Mouse (Mus musculus): ENCODE measurements around the gene Adamts7. TPM values are rescaled to one million over a fixed set of nuclear protein-coding genes. Genes with fewer than 3 reads are reported as not detected.

The Adamts7 gene
- polyA plus RNA-seq, 1 experiment from 2014 or later = 3.2 TPM

DNA sequence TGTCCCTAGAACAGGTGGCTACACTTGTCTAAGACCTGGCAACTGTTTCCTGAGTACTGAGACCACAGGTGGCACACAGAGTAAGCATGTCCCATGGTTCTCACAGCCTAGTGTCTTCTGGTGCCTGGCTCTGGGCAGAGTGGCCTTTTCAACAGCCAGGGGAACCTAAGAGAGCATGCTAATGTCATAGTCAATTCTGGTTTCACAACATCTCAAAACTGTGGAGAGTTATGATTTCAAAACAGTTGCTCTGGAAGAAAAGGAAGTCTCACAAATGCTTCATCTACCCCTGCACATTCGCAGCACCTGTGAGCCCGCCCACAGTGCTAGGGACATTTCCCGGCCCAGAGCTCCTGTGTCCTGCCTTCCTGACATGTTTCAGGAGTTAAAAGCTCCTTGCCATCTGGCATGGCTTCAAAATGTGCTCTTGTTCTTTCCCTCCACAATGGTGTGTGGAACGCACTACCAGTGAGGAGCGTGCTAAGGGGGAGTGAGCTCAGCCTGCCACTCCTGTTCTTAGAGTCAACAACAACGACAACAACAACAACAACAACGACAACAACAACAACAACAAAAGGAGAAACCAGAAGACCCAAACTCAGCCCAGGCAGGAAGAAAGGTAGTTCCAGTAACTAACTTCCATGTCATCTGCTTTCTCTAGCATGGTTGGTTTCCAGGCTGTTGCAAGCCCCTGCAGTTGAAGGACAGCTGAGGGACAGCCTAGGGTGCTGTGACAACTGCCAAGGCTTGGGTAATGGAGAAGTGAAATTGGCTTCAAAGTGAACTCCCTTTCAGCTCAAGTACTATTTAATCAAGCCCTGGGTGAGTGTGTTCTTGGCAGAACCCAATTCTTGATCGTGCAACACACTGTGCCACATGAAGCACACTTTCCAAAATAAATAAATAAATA lies 70.2 kb downstream of the Adamts7 start:
- no peak for DNase-seq (ENCODE audit: low spot score)
- Histone ChIP-seq H3K4me1 (replicated peaks; ENCODE audit: control insufficient read depth, insufficient read depth) (no peaks in the 10 kb centered on the region), H3K9ac (ENCODE audit: low read length) (no peak overlapping the region), H3K36me3 (ENCODE audit: control insufficient read depth, insufficient read depth, low read length) (peaks cover 4% of the 10 kb centered on the region), H3K4me3 (ENCODE audit: low read depth, low read length) (no peak overlapping the region), H3K27me3 (ENCODE audit: control insufficient read depth, insufficient read depth, low read length) (no peaks in the 10 kb centered on the region), H3K27ac (replicated peaks) (no peak overlapping the region), H3K4me2 (replicated peaks; ENCODE audit: low read depth) (no peak overlapping the region), H3K9me3 (ENCODE audit: control insufficient read depth, low read length) (no peaks in the 10 kb centered on the region)
- ATAC-seq (ENCODE audit: low FRiP score, low TSS enrichment) = no peak
- WGBS = 72% methylated on average over 8 of the region's 8 CpGs
- TF ChIP-seq EP300 (optimal IDR thresholded peaks at IDR 0.05) (no peak), CTCF (IDR thresholded peaks at IDR 0.05; ENCODE audit: low read depth) (no peak)

DNA sequence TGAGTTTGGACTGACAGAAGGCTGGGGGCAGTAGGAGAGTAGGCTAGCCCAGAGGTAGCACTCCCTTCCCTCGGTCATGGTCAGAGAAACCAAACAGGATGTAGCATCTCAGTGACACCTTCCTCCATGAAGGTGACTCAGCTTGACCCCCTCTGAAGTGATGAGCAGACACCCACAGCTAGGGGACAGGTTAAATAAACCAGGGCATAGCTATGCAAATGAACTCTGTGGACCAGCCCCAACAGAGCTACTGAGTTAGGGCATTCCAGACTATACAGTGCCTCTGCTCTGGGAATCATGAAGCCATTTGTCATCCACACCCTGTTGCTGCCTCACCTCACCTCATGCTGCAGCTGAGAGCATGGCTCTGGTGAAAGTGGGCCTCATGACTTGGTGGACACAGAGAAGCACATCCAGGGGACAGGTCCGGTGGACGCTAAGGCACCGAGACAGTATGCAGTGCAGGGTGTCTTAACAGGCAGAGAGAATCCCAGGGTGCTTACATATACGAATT lies 71.1 kb downstream of the Adamts7 start:
- Histone ChIP-seq H3K9me3 (ENCODE audit: control insufficient read depth, low read length) (no peaks in the 10 kb centered on the region), H3K36me3 (ENCODE audit: control insufficient read depth, insufficient read depth, low read length) (no peaks in the 10 kb centered on the region; the same call in none of the 2 replicates), H3K27ac (replicated peaks) (no peak overlapping the region), H3K27me3 (ENCODE audit: control insufficient read depth, insufficient read depth, low read length) (no peaks in the 10 kb centered on the region), H3K4me2 (replicated peaks; ENCODE audit: low read depth) (no peak overlapping the region), H3K9ac (ENCODE audit: low read length) (no peak overlapping the region), H3K4me1 (replicated peaks; ENCODE audit: control insufficient read depth, insufficient read depth) (no peaks in the 10 kb centered on the region), H3K4me3 (ENCODE audit: low read depth, low read length) (no peak overlapping the region)
- TF ChIP-seq CTCF (IDR thresholded peaks at IDR 0.05; ENCODE audit: low read depth) (no peak), EP300 (optimal IDR thresholded peaks at IDR 0.05) (no peak)
- DNase-seq (ENCODE audit: low spot score) (no peak), ATAC-seq (ENCODE audit: low FRiP score, low TSS enrichment) (no peak)
- WGBS = 88% methylated on average over 5 of the region's 5 CpGs

DNA sequence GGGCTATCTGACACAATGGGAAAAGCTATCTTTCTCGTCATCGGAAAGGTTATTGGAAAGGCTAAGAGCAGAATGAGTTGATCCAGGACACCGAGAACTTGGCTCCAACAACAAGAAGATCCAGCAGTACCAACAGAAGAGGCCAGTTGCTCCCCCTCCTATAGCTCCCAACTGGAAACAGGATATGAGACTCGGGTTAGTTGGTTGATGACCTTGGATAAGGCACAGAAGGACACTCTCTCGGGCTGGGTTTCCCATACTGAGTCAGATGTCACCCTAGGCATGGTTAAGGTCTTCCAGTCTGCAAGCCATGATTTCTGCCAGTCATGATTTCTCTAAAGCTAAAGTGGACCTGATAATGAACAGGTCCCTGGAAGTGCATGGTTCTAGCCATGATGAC lies 71.9 kb downstream of the Adamts7 start:
- no peak for ATAC-seq (ENCODE audit: low FRiP score, low TSS enrichment)
- no peak for DNase-seq (ENCODE audit: low spot score)
- no peak overlapping the region for H3K4me2 ChIP-seq (replicated peaks; ENCODE audit: low read depth)
- H3K36me3 ChIP-seq (ENCODE audit: control insufficient read depth, insufficient read depth, low read length) = peaks cover 2% of the 10 kb centered on the region; the same call in 1 of the 2 replicates
- no peak overlapping the region for H3K9ac ChIP-seq (ENCODE audit: low read length)
- H3K9me3 ChIP-seq (ENCODE audit: control insufficient read depth, low read length) = no peaks in the 10 kb centered on the region
- 87% methylated on average over 5 of the region's 5 CpGs for WGBS
- no peaks in the 10 kb centered on the region for H3K27me3 ChIP-seq (ENCODE audit: control insufficient read depth, insufficient read depth, low read length)
- H3K27ac ChIP-seq (replicated peaks) = no peak overlapping the region
- TF ChIP-seq CTCF (IDR thresholded peaks at IDR 0.05; ENCODE audit: low read depth) (no peak), EP300 (optimal IDR thresholded peaks at IDR 0.05) (no peak)
- no peak overlapping the region for H3K4me3 ChIP-seq (ENCODE audit: low read depth, low read length)
- no peaks in the 10 kb centered on the region for H3K4me1 ChIP-seq (replicated peaks; ENCODE audit: control insufficient read depth, insufficient read depth)

- 51% methylated on average over 10 of the region's 10 CpGs for WGBS
- ATAC-seq (ENCODE audit: low FRiP score, low TSS enrichment) (peak; percentile 58), DNase-seq (ENCODE audit: low spot score) (no peak)
- TF ChIP-seq EP300 (optimal IDR thresholded peaks at IDR 0.05) (no peak), CTCF (IDR thresholded peaks at IDR 0.05; ENCODE audit: low read depth) (no peak)
- Histone ChIP-seq H3K9ac (ENCODE audit: low read length) (no peak overlapping the region), H3K27me3 (ENCODE audit: control insufficient read depth, insufficient read depth, low read length) (no peaks in the 10 kb centered on the region), H3K36me3 (ENCODE audit: control insufficient read depth, insufficient read depth, low read length) (peaks cover 2% of the 10 kb centered on the region; the same call in 1 of the 2 replicates), H3K4me3 (ENCODE audit: low read depth, low read length) (no peak overlapping the region), H3K27ac (replicated peaks) (no peak overlapping the region), H3K4me1 (replicated peaks; ENCODE audit: control insufficient read depth, insufficient read depth) (no peaks in the 10 kb centered on the region), H3K4me2 (replicated peaks; ENCODE audit: low read depth) (no peak overlapping the region), H3K9me3 (ENCODE audit: control insufficient read depth, low read length) (no peaks in the 10 kb centered on the region)
These were observed 72.5 kb downstream of the Adamts7 start for GRCm38 (mm10) chr9:90235258-90235882.

GRCm38 (mm10) chr9:90236817-90237216 lies 73.9 kb downstream of the Adamts7 start:
- no peaks in the 10 kb centered on the region for H3K27me3 ChIP-seq (ENCODE audit: control insufficient read depth, insufficient read depth, low read length)
- 84% methylated on average over 5 of the region's 5 CpGs for WGBS
- H3K4me3 ChIP-seq (ENCODE audit: low read depth, low read length) = no peak overlapping the region
- no peaks in the 10 kb centered on the region for H3K4me1 ChIP-seq (replicated peaks; ENCODE audit: control insufficient read depth, insufficient read depth)
- no peaks in the 10 kb centered on the region for H3K9me3 ChIP-seq (ENCODE audit: control insufficient read depth, low read length)
- TF ChIP-seq CTCF (IDR thresholded peaks at IDR 0.05; ENCODE audit: low read depth) (no peak), EP300 (optimal IDR thresholded peaks at IDR 0.05) (no peak)
- H3K27ac ChIP-seq (replicated peaks) = no peak overlapping the region
- H3K36me3 ChIP-seq (ENCODE audit: control insufficient read depth, insufficient read depth, low read length) = peaks cover 2% of the 10 kb centered on the region; the same call in 1 of the 2 replicates
- ATAC-seq (ENCODE audit: low FRiP score, low TSS enrichment) (no peak), DNase-seq (ENCODE audit: low spot score) (no peak)
- no peak overlapping the region for H3K4me2 ChIP-seq (replicated peaks; ENCODE audit: low read depth)
- H3K9ac ChIP-seq (ENCODE audit: low read length) = no peak overlapping the region
